Mouse (Mus musculus) left cerebral cortex, adult 18-20 months (tissue): ENCODE data around the gene Adnp. TPM values are rescaled to one million over a fixed set of nuclear protein-coding genes. Genes with fewer than 3 reads are reported as not detected.
A peak's percentile ranks its signal among the peaks of the same experiment; 100 is the strongest.

Experiments
- DNase-seq, 2 experiments: peaks; one replicate each; pipeline ENCODE4 v3.0.0; 2021 to 2022; ENCODE audit warnings: low spot score in 2 of 2, mixed read lengths in 1 of 2
- long read RNA-seq, 2 experiments: library from polyadenylated mRNA; stranded (forward); transcript quantifications; one replicate each; pipeline ENCODE4 v2.0.0; 2021
- total RNA-seq, 2 experiments: library from RNA; stranded (reverse); gene quantifications; 2 replicates each; pipeline ENCODE4 v1.2.3; 2021

Gene Adnp
- 10 to 100 TPM; 73.0 to 78.9 TPM for total RNA-seq
- long read RNA-seq, experiment 1, full-length matches to known transcripts: 7 of 7 reads
- long read RNA-seq, experiment 1, partial matches to known transcripts: 0 of 7 reads
- long read RNA-seq, experiment 1, other reads (novel, unspliced or antisense): 0 of 7 reads
- long read RNA-seq, experiment 2, full-length matches to known transcripts: 4 of 4 reads
- long read RNA-seq, experiment 2, partial matches to known transcripts: 0 of 4 reads
- long read RNA-seq, experiment 2, other reads (novel, unspliced or antisense): 0 of 4 reads

- DNase-seq: peak; percentile 92 to 93
These were observed at the start of gene Adnp for GRCm38 (mm10) chr2:168206725-168207644. Gene Adnp (minus strand): TSS chr2:168207112.

- no peak for DNase-seq
These were observed 49.6 kb upstream of the Adnp start for GRCm38 (mm10) chr2:168256506-168256905.

DNA sequence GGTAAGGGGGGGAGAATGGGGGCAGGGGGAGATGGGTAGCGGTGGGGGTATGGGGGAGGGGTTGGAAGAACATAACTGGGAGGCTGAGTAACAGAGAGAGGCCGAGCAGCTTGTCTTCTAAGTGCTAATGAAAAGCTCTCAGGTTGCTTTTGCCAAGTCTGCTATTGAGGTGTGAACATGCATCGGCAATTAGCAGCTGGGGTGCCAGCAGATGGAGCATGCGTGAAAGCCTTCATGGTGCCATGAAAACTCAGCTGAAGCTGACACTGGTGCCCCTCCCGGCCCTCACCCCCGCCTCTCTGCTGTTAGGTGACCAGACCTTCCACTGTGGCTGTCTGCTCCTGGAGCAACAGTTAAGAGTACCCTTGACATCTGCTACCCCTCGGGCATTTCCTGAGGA lies 46.9 kb upstream of the Adnp start:
- DNase-seq: peak in 1 of 2 experiments; percentile 45

- no peak for DNase-seq
These were observed 45.9 kb upstream of the Adnp start for GRCm38 (mm10) chr2:168252639-168253292.

- peak; percentile 87 to 97 for DNase-seq
These were observed 43.4 kb upstream of the Adnp start for GRCm38 (mm10) chr2:168250270-168250669.

GRCm38 (mm10) chr2:168248856-168249245 lies 41.9 kb upstream of the Adnp start:
- DNase-seq: no peak

DNA sequence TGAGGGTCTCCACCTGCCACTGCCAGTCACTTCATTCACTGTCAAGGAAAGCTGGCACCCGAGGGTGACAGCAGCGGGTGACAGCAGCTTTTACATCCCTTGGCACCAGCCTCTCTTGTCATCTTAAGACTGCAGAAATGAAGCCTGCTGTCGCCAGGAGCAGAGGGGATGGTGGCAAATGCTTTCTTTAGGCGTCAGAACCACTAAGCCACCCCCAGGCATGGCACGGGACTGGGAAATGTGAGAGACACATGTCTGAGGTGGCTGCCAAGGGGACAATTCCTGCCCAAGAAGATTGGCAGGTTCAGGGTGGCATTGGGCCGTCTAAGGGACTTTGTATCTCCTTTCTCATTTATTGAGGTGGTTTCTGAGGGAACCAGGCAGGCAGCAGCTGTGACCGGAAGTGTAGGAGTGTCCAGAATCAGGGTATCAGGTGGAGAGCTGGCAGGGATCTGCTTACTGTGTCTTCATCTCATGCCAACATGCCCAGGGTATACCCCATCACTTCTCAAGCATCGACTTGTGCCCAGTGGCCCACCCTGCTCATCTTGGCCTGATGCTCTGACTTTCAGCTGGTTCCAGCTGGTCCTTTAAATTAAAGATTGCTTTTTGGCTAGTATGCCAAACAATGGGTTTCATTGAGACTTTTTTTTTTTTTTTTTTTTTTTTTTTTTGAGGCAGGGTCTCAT lies 41.4 kb upstream of the Adnp start:
- DNase-seq: no peak

- DNase-seq: no peak
These were observed 38.7 kb upstream of the Adnp start for GRCm38 (mm10) chr2:168245571-168245970.

DNA sequence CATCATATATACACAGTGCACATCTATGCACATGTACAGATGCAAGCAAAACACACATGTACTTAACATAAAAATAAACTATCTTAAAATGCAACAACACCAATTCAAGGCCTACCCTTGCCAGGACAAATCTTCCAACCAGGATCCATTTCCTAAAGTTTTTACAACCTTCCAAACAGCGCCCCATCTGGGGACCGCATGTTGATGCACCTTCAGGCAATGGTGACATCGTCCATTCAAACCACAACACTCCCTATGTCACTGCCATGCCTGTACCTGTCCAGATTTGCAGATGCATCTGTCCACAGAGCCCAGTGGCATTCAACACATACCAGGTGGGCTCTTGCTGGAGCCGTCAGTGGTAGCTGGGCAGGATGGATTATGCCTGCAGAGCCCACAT lies 36.4 kb upstream of the Adnp start:
- DNase-seq: no peak

DNA sequence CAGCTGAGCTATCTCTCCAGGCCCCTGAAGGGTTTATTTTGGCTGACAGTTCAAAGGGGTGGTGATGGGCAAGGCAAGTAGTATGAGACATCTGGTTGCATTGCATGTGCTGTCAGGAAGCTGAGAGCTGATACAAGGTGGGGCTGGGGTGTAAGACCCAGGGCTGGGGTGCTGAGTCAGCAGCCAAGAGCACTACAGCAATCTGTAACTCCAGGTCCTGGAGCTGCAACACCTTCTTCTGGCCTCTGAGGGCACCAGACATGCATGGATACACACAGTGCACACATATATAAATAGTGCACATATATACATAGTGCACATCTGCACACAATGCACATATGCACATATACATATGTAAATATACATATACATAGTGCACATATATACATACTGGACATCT lies 35.9 kb upstream of the Adnp start:
- no peak for DNase-seq

DNA sequence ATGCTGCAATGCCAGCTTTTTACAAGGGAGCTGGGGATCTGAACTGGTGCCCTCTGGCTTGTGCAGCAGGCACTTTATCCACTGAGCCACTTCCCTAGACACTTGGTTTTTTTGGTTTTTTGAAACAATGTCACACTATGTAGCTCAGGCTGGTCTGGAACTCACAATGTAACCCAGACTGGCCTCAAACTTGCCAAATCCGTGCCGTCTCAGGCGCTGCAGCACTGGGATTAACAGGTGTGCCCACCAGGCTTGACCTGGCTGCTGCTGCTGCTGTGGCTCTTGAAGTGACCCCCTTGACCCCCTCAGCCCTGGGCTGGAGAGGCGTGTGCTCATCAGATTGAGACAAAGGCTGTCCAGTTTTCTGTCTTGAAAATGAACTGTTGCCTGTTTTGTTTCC lies 31.4 kb upstream of the Adnp start:
- DNase-seq: no peak

- DNase-seq: no peak
These were observed 26.4 kb upstream of the Adnp start for GRCm38 (mm10) chr2:168233286-168233685.

GRCm38 (mm10) chr2:168231471-168231829 lies 24.5 kb upstream of the Adnp start:
- DNase-seq: no peak

- DNase-seq: peak in 1 of 2 experiments; percentile 36
These were observed 24.0 kb upstream of the Adnp start for GRCm38 (mm10) chr2:168230773-168231470.

DNA sequence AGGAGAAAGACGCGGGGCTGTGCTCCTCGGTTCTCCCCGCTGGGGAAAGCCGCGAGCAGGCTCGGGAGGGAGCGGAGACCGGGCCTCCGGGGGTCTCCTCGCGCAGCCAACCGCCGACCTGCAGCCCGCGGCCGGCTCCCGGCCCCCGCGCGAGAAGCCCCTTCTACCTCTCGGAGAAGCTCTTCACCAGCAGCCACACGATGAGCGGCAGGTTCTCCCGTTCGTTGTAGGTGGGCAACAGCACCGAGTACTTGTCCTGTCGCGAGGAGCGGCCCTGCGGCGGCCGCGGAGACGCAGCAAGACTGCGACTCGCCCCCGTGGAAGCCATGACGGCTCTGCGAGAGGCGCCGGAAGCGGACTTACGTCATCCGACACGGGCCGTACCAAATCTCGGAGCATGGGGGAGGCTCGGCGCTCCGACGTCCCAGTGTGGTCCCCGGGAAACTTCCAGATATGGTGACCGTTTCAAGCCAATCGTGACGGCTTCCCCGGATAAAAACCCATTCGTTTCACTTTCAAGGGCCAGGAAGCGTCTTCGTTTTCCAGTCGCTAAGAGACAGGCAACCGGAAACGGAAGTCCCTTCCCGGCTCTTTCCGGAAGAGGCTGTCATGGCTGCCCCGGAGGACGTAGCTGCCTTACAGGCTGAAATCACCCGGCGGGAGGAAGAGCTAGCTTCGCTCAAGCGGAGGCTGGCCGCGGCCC lies 23.3 kb upstream of the Adnp start, which contains the start of the genes Gm20716, Dpm1 and Mocs3:
Gene Gm20716 (minus strand): TSS at position 339 of the 703 bp plus-strand sequence.
Gene Dpm1 (minus strand): TSS at position 566 of the 703 bp plus-strand sequence.
Gene Mocs3 (plus strand): TSS at position 597 of the 703 bp plus-strand sequence.
- DNase-seq: peak; percentile 83 to 88

GRCm38 (mm10) chr2:168229116-168230025 lies 22.5 kb upstream of the Adnp start:
- peak; percentile 42 to 46 for DNase-seq

GRCm38 (mm10) chr2:168223326-168223725 lies 16.4 kb upstream of the Adnp start:
- DNase-seq: no peak

- DNase-seq: no peak
These were observed 7.0 kb upstream of the Adnp start for GRCm38 (mm10) chr2:168213788-168214397.
